Comparison of ENCODE assay signal across 12 mouse cellular contexts in genomic region chr11:117954819-117955218, GRCm38 (mm10). TPM values are rescaled to one million over a fixed set of nuclear protein-coding genes. Genes with fewer than 3 reads are reported as not detected.
DNase-seq lines count a peak whose midpoint lies in the region; ATAC-seq and TF ChIP-seq lines count a peak whose summit lies in the region.
"Had no signal": no experiment of that assay in that cellular context is flagged by ENCODE, and none has a peak within 500 bp of the region (broad histone marks: within the 10 kb centered on the region; RNA-seq: fewer than 3 reads in every experiment).

No protein-coding gene starts in this region.

- H3K27ac ChIP-seq in forebrain, embryonic 10.5 days = peak overlapping the region; percentile 13; the same call in 1 of the 2 replicates
- H3K27ac ChIP-seq in forebrain, embryonic 11.5 days (ENCODE audit: low read depth, low read length) = no peak overlapping the region
- peak overlapping the region; percentile 28; the same call in 1 of the 2 replicates for H3K27ac ChIP-seq in kidney, embryonic 16.5 days (ENCODE audit: low read length)
- H3K27ac ChIP-seq in thymus, adult 2 months (ENCODE audit: control insufficient read depth, insufficient read depth, low read length) = peak overlapping the region; percentile 58
- H3K27ac ChIP-seq: lung, embryonic 15.5 days had no signal

- DNase-seq in forebrain, embryonic 10.5 days (ENCODE audit: extremely low spot score, low spot score) = no peak
- DNase-seq in forebrain, embryonic 11.5 days (ENCODE audit: low spot score) = no peak
- DNase-seq in kidney, adult 18-20 months = no peak
- DNase-seq in thymus, adult 2 months = no peak
- no peak for DNase-seq in thymus, postnatal 14 days
- no peak for DNase-seq in T-cell, adult 2 months (ENCODE audit: low spot score)
- no peak for DNase-seq in layer of hippocampus, adult 11-12 months (ENCODE audit: low spot score)
- DNase-seq: kidney, adult 8-10 months; right cerebral cortex, adult 18-20 months had no signal

- no peak for TF ChIP-seq CTCF in thymus, adult 2 months (IDR thresholded peaks at IDR 0.05; ENCODE audit: borderline replicate concordance, control insufficient read depth, extremely low read depth, insufficient read depth, low read length, poor library complexity)

- H3K9ac ChIP-seq in forebrain, embryonic 11.5 days (ENCODE audit: low read length) = no peak overlapping the region
- no peak overlapping the region for H3K9ac ChIP-seq in kidney, embryonic 16.5 days (replicated peaks; ENCODE audit: low read length)
- H3K9ac ChIP-seq: lung, embryonic 15.5 days had no signal

- TF ChIP-seq POLR2A in thymus, adult 2 months (IDR thresholded peaks at IDR 0.05; ENCODE audit: control insufficient read depth, extremely low read depth, insufficient read depth, low read length, poor library complexity) = no peak

- peaks cover 74% of the 10 kb centered on the region for H3K4me1 ChIP-seq in forebrain, embryonic 10.5 days
- peaks cover 2% of the 10 kb centered on the region; the same call in 1 of the 2 replicates for H3K4me1 ChIP-seq in forebrain, embryonic 11.5 days (replicated peaks; ENCODE audit: control insufficient read depth, insufficient read depth, low read length)
- H3K4me1 ChIP-seq in kidney, embryonic 16.5 days (ENCODE audit: insufficient read depth, low read length) = peaks cover 47% of the 10 kb centered on the region
- peaks cover 70% of the 10 kb centered on the region for H3K4me1 ChIP-seq in thymus, adult 2 months (replicated peaks; ENCODE audit: control insufficient read depth, insufficient read depth, low read length)

- 90% methylated on average over 9 of the region's 9 CpGs for WGBS in forebrain, embryonic 10.5 days
- WGBS in forebrain, embryonic 11.5 days = 87% methylated on average over 9 of the region's 9 CpGs
- 76% methylated on average over 9 of the region's 9 CpGs for WGBS in kidney, embryonic 16.5 days
- 64% methylated on average over 9 of the region's 9 CpGs for WGBS in thymus, adult 2 months

- H3K4me2 ChIP-seq in forebrain, embryonic 11.5 days (ENCODE audit: low read depth, low read length, severe bottlenecking) = no peak overlapping the region
- H3K4me2 ChIP-seq in kidney, embryonic 16.5 days (replicated peaks; ENCODE audit: low read depth, low read length) = no peak overlapping the region
- H3K4me2 ChIP-seq: lung, embryonic 15.5 days; midbrain, embryonic 11.5 days had no signal

- no peaks in the 10 kb centered on the region for H3K9me3 ChIP-seq in forebrain, embryonic 10.5 days
- H3K9me3 ChIP-seq in forebrain, embryonic 11.5 days (ENCODE audit: control insufficient read depth, low read length) = no peaks in the 10 kb centered on the region
- no peaks in the 10 kb centered on the region for H3K9me3 ChIP-seq in kidney, embryonic 16.5 days (ENCODE audit: low read length)
- H3K9me3 ChIP-seq: lung, embryonic 15.5 days had no signal

- no peak overlapping the region for H3K4me3 ChIP-seq in forebrain, embryonic 10.5 days
- no peak overlapping the region for H3K4me3 ChIP-seq in forebrain, embryonic 11.5 days (ENCODE audit: low read depth, low read length)
- no peak overlapping the region for H3K4me3 ChIP-seq in kidney, embryonic 16.5 days (ENCODE audit: low read length)
- no peak overlapping the region for H3K4me3 ChIP-seq in thymus, adult 2 months (ENCODE audit: control insufficient read depth, insufficient read depth, low read length)
- H3K4me3 ChIP-seq: lung, embryonic 15.5 days had no signal

- H3K36me3 ChIP-seq in forebrain, embryonic 10.5 days (replicated peaks) = no peaks in the 10 kb centered on the region
- H3K36me3 ChIP-seq in forebrain, embryonic 11.5 days (ENCODE audit: control insufficient read depth, insufficient read depth, low read length) = no peaks in the 10 kb centered on the region
- H3K36me3 ChIP-seq in kidney, embryonic 16.5 days (ENCODE audit: insufficient read depth, low read length) = no peaks in the 10 kb centered on the region
- no peaks in the 10 kb centered on the region for H3K36me3 ChIP-seq in thymus, adult 2 months (ENCODE audit: control insufficient read depth, insufficient read depth, low read length)
- H3K36me3 ChIP-seq: lung, embryonic 15.5 days had no signal

- no peak for ATAC-seq in forebrain, embryonic 11.5 days (replicated peaks; ENCODE audit: low FRiP score)
- ATAC-seq in kidney, embryonic 16.5 days (ENCODE audit: low FRiP score, low TSS enrichment) = no peak

- peaks cover 32% of the 10 kb centered on the region for H3K27me3 ChIP-seq in forebrain, embryonic 10.5 days (ENCODE audit: poor library complexity, severe bottlenecking)
- no peaks in the 10 kb centered on the region for H3K27me3 ChIP-seq in forebrain, embryonic 11.5 days (ENCODE audit: control insufficient read depth, insufficient read depth, low read length)
- H3K27me3 ChIP-seq in kidney, embryonic 16.5 days (ENCODE audit: insufficient read depth, low read length) = no peaks in the 10 kb centered on the region
- no peaks in the 10 kb centered on the region for H3K27me3 ChIP-seq in thymus, adult 2 months (ENCODE audit: control insufficient read depth, insufficient read depth, low read length)
- H3K27me3 ChIP-seq: lung, embryonic 15.5 days had no signal

RNA-seq across cellular contexts. Expression of gene Socs3, which starts 15.0 kb away (rescaled TPM):
- 13.6 and 14.7 TPM in 2 replicates for polyA plus RNA-seq in forebrain, embryonic 10.5 days (2016; fragmentation: Nextera tagmentation; extraction: Ambion mirVana)
- 5.4 and 5.9 TPM in 2 replicates for polyA plus RNA-seq in forebrain, embryonic 11.5 days (2014; fragmentation: Nextera tagmentation; extraction: Ambion mirVana)
- polyA plus RNA-seq in kidney, embryonic 16.5 days (2015; fragmentation: Nextera tagmentation; extraction: Ambion mirVana) = 14.6 and 15.9 TPM in 2 replicates
- 44.3 and 45.7 TPM in 2 replicates for polyA plus RNA-seq in thymus, adult 2 months (2012; rRNA removed)

RNA-seq across cellular contexts. Expression of gene Pgs1, which starts 31.3 kb away (rescaled TPM):
- polyA plus RNA-seq in forebrain, embryonic 10.5 days (2016; fragmentation: Nextera tagmentation; extraction: Ambion mirVana) = 43.8 and 44.7 TPM in 2 replicates
- polyA plus RNA-seq in forebrain, embryonic 11.5 days (2014; fragmentation: Nextera tagmentation; extraction: Ambion mirVana) = 43.4 and 45.7 TPM in 2 replicates
- polyA plus RNA-seq in kidney, embryonic 16.5 days (2015; fragmentation: Nextera tagmentation; extraction: Ambion mirVana) = 37.5 and 41.8 TPM in 2 replicates
- polyA plus RNA-seq in thymus, adult 2 months (2012; rRNA removed) = 89.1 and 89.5 TPM in 2 replicates
